Mouse (Mus musculus) bone marrow, adult 2 months (tissue): Measurements from ENCODE around the gene Zc3h12a.

Experiments
- CTCF ChIP-seq: fragments of 200-500 bp; IDR thresholded peaks from 2 replicates; pipeline ENCODE4 v1.5.1; 2011; ENCODE audit warnings: low read length, control low read depth; ENCODE audit not compliant: control insufficient read depth, insufficient read depth
- POLR2A ChIP-seq: fragments of 200-500 bp; IDR thresholded peaks from 2 replicates; pipeline ENCODE4 v1.6.1; 2011; ENCODE audit warnings: low read depth, mild to moderate bottlenecking, control low read depth, low read length, borderline replicate concordance; ENCODE audit not compliant: control insufficient read depth

DNA sequence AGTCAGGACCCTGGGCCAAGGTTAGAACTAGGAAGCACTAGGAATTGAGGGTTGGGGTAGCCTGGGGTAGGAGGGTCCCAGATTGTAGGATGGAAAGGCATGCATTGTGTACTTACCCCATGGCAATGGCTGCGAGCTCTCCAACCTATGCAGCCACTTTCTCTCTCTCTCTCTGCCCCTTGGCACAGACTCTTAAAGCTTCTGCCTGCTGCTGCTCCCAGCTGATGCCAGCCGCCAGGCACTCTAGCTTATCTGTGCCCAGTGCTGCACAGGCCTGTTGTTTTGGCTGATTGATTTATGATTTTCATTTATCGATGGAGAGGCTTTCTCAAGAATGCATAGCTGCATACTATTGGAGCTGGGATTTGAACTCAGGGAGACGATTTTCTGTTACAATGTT lies 20.3 kb upstream of the Zc3h12a start:
- no peak for TF ChIP-seq CTCF
- TF ChIP-seq POLR2A = no peak
